In genomic region chr15:6055703-6056102, GRCm38 (mm10) we compare ENCODE assay signal across 25 mouse cellular contexts.
"Had no signal": no experiment of that assay in that cellular context is flagged by ENCODE, and none has a peak within 500 bp of the region (broad histone marks: within the 10 kb centered on the region; RNA-seq: fewer than 3 reads in every experiment).

No protein-coding gene starts in this region.

- DNase-seq: cerebellum, adult 9-10 months; cerebellum, adult 9-11 months; cerebellum, postnatal 10 days; cerebellum, postnatal 14 days; cerebellum, postnatal 25 days; cerebellum, postnatal 36 days; embryo, embryonic 11 days; forebrain, postnatal 0 days; gastrocnemius, adult 2 months; gastrocnemius, postnatal 10 days; gastrocnemius, postnatal 14 days; gastrocnemius, postnatal 25 days; gastrocnemius, postnatal 36 days; heart, adult 11 months; heart, adult 18-20 months; heart, adult 2 months had no signal

- H3K36me3 ChIP-seq: embryonic facial prominence, embryonic 10.5 days; embryonic facial prominence, embryonic 12.5 days; embryonic facial prominence, embryonic 13.5 days; embryonic facial prominence, embryonic 15.5 days; forebrain, embryonic 10.5 days; forebrain, embryonic 12.5 days; forebrain, embryonic 15.5 days had no signal

- H3K27ac ChIP-seq: embryonic facial prominence, embryonic 10.5 days; embryonic facial prominence, embryonic 12.5 days; embryonic facial prominence, embryonic 13.5 days; embryonic facial prominence, embryonic 15.5 days; forebrain, embryonic 10.5 days; forebrain, embryonic 12.5 days; forebrain, embryonic 13.5 days; forebrain, embryonic 15.5 days; gastrocnemius, adult 2 months; heart, adult 2 months had no signal

- H3K27me3 ChIP-seq: embryonic facial prominence, embryonic 12.5 days; embryonic facial prominence, embryonic 13.5 days; embryonic facial prominence, embryonic 15.5 days; forebrain, embryonic 12.5 days; forebrain, embryonic 13.5 days; forebrain, embryonic 15.5 days had no signal

- H3K4me2 ChIP-seq: embryonic facial prominence, embryonic 12.5 days; embryonic facial prominence, embryonic 13.5 days; embryonic facial prominence, embryonic 15.5 days; forebrain, embryonic 12.5 days; forebrain, embryonic 13.5 days; forebrain, embryonic 15.5 days had no signal

- H3K4me3 ChIP-seq: embryonic facial prominence, embryonic 10.5 days; embryonic facial prominence, embryonic 12.5 days; embryonic facial prominence, embryonic 13.5 days; embryonic facial prominence, embryonic 15.5 days; erythroblast, embryonic 14.5 days; forebrain, embryonic 10.5 days; forebrain, embryonic 12.5 days; forebrain, embryonic 13.5 days; forebrain, embryonic 15.5 days; gastrocnemius, adult 2 months; heart, adult 2 months had no signal
